Mouse (Mus musculus): ENCODE measurements around the gene Zfpm1.

Gene Zfpm1

DNA sequence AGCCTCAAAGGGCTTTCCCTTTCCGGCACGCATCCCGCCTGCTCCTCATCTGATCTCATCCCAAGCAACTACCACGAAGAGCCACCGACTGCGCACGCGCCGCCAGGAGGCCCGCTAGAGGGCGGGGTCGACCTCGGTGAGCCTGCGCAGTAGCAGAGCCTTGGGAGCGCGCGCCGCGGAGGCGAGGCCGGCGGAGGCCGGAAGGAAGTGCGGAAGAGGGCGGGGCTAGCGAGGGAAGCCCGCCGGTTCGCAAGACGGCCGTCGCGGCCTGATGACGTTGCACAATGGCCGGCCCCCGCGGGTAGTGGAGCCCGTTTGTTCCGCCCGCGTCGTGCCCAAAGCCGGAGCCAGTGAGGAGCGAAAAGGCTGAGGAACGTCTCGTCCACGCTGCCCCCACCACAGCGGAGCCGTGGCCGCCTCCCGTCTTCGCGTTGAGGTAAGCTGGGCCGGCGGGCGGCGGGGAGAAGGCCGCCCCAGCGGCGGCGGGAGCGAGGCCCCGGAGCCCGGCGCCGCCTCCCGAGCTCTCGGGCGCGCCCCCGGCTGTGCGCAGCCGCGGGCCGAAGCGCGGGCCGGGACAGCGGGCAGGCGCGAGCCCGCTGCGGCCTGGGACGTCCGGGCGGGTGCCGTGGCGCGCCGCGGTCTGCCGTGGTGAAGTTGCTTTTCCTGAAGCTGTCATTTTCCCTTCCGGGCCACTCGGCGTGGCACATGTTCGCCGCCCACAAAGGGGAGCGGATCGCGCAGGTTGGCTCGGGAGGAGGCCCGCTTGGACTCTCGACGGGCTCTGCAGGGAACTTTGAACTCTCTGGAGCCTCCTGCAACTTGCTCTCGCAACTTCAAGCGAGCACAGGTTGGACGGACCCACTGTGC is 94.7 kb downstream of the Zfpm1 start, which contains the start of gene Zc3h18:
TSS of gene Zc3h18 (plus strand) at position 245 of the 867 bp plus-strand sequence.
- DNase-seq (ENCODE audit: low spot score in 2 of 2): peak; percentile 98 to 99

DNA sequence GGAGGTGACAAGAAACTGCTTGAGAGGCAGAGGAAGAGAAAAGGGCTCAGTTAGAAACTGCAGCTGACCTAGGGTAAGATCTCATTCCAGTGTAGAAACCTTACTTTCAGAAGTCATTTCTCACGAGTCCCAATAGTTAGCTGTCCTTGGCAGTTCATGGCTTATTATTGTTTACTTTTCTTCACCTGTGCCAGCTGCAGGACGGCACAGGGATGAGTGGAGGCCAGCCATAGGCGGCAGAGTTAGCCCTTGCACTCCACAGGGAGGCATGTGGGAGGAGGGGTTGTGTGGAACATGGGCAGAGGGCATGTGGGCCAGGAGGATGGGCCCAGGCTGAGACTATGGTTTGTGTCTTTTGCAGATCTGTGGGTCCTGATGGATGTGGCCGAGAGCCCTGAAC is 101.1 kb downstream of the Zfpm1 start:
- no peak for DNase-seq (ENCODE audit: low spot score in 2 of 2)

Measured in frontal cortex, postnatal 14 days (tissue).